Mouse (Mus musculus) c-Kit-positive CD71-positive TER-119-positive erythroid progenitor cells, embryonic 14.5 days (primary cell): ENCODE data around the gene Bnip2.

Experiments
- DNase-seq: peaks from one replicate; pipeline ENCODE4 v3.0.0-alpha.2; 2013; ENCODE audit warnings: low spot score

The Bnip2 gene

DNA sequence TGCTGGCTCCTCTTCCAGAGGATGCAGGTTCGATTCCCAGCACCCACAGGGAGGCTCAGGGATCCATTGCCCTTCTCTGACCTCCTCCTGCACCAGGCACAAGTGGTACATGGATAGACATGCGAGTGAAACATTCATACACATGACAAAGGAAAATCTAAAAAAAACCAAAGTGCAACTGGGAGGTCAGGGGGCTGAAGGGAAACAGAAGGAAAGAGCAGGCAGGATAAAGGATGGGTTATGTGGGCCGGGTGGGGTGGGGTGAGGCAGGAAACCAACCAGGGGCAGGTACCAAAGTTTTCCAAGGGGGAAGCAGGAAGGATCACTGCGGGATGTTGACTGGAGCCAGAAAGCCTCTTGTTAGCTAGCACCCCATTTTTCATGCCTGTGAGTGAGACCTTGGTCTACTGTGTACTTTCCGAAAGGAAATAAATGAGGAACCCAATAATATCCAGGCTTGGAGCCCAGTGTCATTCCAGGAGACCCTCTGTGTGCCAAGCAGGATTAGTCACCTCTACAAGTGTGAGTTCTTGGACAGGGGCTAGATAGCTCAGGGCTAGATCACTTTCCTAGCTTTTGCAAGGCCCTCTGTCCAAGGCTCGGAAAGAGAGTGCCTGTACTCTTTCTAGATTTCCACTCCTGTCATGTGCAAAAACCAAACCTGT is 59.6 kb downstream of the Bnip2 start:
- no peak for DNase-seq

- DNase-seq = no peak
Measured at GRCm38 (mm10) chr9:70049416-70049783, 60.1 kb downstream of the Bnip2 start.

- DNase-seq = no peak
Measured at GRCm38 (mm10) chr9:70049839-70050238, 60.6 kb downstream of the Bnip2 start.

GRCm38 (mm10) chr9:70052730-70053129 is 63.5 kb downstream of the Bnip2 start:
- DNase-seq = no peak

GRCm38 (mm10) chr9:70053411-70053810 is 64.1 kb downstream of the Bnip2 start:
- DNase-seq = no peak
